Mouse (Mus musculus): ENCODE results near the gene C1ql3. TPM values are rescaled to one million over a fixed set of nuclear protein-coding genes. Genes with fewer than 3 reads are reported as not detected.

The C1ql3 gene
- polyA plus RNA-seq, 1 experiment = 0.04 TPM

GRCm38 (mm10) chr2:13018382-13018781 lies 6.8 kb upstream of the C1ql3 start:
- no peak for DNase-seq (ENCODE audit: low read depth in 1 of 2, low spot score in 2 of 2)
- 70% methylated on average over 5 of the region's 5 CpGs for WGBS
- Histone ChIP-seq H3K4me3 (ENCODE audit: extremely low read depth, insufficient read depth, insufficient read length) (no peak overlapping the region), H3K27ac (ENCODE audit: insufficient read depth, low read length) (no peak overlapping the region), H3K27me3 (ENCODE audit: control insufficient read depth, insufficient read depth, low read length) (no peaks in the 10 kb centered on the region), H3K4me1 (ENCODE audit: control insufficient read depth, insufficient read depth, insufficient read length) (no peaks in the 10 kb centered on the region), H3K36me3 (ENCODE audit: control insufficient read depth, insufficient read depth, low read length) (no peaks in the 10 kb centered on the region)
- no peak for TF ChIP-seq POLR2A (IDR thresholded peaks at IDR 0.05; ENCODE audit: low read depth, low read length)
- TF ChIP-seq CTCF (IDR thresholded peaks at IDR 0.05; ENCODE audit: extremely low read depth, insufficient read depth, insufficient read length, insufficient replicate concordance) = no peak

- Histone ChIP-seq H3K27me3 (ENCODE audit: control insufficient read depth, insufficient read depth, low read length) (peaks cover 16% of the 10 kb centered on the region), H3K4me1 (ENCODE audit: control insufficient read depth, insufficient read depth, insufficient read length) (peaks cover 8% of the 10 kb centered on the region), H3K36me3 (ENCODE audit: control insufficient read depth, insufficient read depth, low read length) (no peaks in the 10 kb centered on the region), H3K4me3 (ENCODE audit: extremely low read depth, insufficient read depth, insufficient read length) (no peak overlapping the region), H3K27ac (ENCODE audit: insufficient read depth, low read length) (no peak overlapping the region)
- whole genome bisulfite sequencing = 65% methylated on average over 3 of the region's 3 CpGs
- DNase-seq (ENCODE audit: low read depth in 1 of 2, low spot score in 2 of 2) = no peak
- TF ChIP-seq CTCF (IDR thresholded peaks at IDR 0.05; ENCODE audit: extremely low read depth, insufficient read depth, insufficient read length, insufficient replicate concordance) = no peak
Measured at GRCm38 (mm10) chr2:13011973-13012372, 367 bp upstream of the C1ql3 start.

GRCm38 (mm10) chr2:13010460-13011341 lies 905 bp downstream of the C1ql3 start:
- H3K4me3 ChIP-seq (ENCODE audit: extremely low read depth, insufficient read depth, insufficient read length) = peak overlapping the region; percentile 39; the same call in 1 of the 2 replicates

GRCm38 (mm10) chr2:13010030-13010459 lies 1.6 kb downstream of the C1ql3 start:
- H3K4me1 ChIP-seq (ENCODE audit: control insufficient read depth, insufficient read depth, insufficient read length) = peaks cover 8% of the 10 kb centered on the region
- no peak for TF ChIP-seq POLR2A (IDR thresholded peaks at IDR 0.05; ENCODE audit: low read depth, low read length)
- TF ChIP-seq CTCF (IDR thresholded peaks at IDR 0.05; ENCODE audit: extremely low read depth, insufficient read depth, insufficient read length, insufficient replicate concordance) = no peak
- 10% methylated on average over 31 of the region's 31 CpGs for WGBS

More at GRCm38 (mm10) chr2:13010460-13011341, 905 bp downstream of the C1ql3 start:
- no peaks in the 10 kb centered on the region for H3K36me3 ChIP-seq (ENCODE audit: control insufficient read depth, insufficient read depth, low read length)
- H3K4me1 ChIP-seq (ENCODE audit: control insufficient read depth, insufficient read depth, insufficient read length) = peaks cover 8% of the 10 kb centered on the region
- H3K27ac ChIP-seq (ENCODE audit: insufficient read depth, low read length) = no peak overlapping the region
- H3K27me3 ChIP-seq (ENCODE audit: control insufficient read depth, insufficient read depth, low read length) = peaks cover 16% of the 10 kb centered on the region
- peak in 1 of 2 experiments; percentile 4 for DNase-seq (ENCODE audit: low read depth in 1 of 2, low spot score in 2 of 2)
- no peak for TF ChIP-seq CTCF (IDR thresholded peaks at IDR 0.05; ENCODE audit: extremely low read depth, insufficient read depth, insufficient read length, insufficient replicate concordance)
- TF ChIP-seq POLR2A (IDR thresholded peaks at IDR 0.05; ENCODE audit: low read depth, low read length) = no peak
- WGBS = 3% methylated on average over 67 of the region's 75 CpGs

GRCm38 (mm10) chr2:13009261-13009972 lies 2.2 kb downstream of the C1ql3 start:
- Histone ChIP-seq H3K27me3 (ENCODE audit: control insufficient read depth, insufficient read depth, low read length) (peaks cover 16% of the 10 kb centered on the region), H3K4me1 (ENCODE audit: control insufficient read depth, insufficient read depth, insufficient read length) (peaks cover 8% of the 10 kb centered on the region), H3K27ac (ENCODE audit: insufficient read depth, low read length) (no peak overlapping the region), H3K4me3 (ENCODE audit: extremely low read depth, insufficient read depth, insufficient read length) (no peak overlapping the region), H3K36me3 (ENCODE audit: control insufficient read depth, insufficient read depth, low read length) (no peaks in the 10 kb centered on the region)
- no peak for TF ChIP-seq POLR2A (IDR thresholded peaks at IDR 0.05; ENCODE audit: low read depth, low read length)
- TF ChIP-seq CTCF (IDR thresholded peaks at IDR 0.05; ENCODE audit: extremely low read depth, insufficient read depth, insufficient read length, insufficient replicate concordance) = no peak
- WGBS = 33% methylated on average over 18 of the region's 18 CpGs
- DNase-seq (ENCODE audit: low read depth in 1 of 2, low spot score in 2 of 2) = no peak

More at GRCm38 (mm10) chr2:13010030-13010459, 1.6 kb downstream of the C1ql3 start:
- DNase-seq (ENCODE audit: low read depth in 1 of 2, low spot score in 2 of 2) = peak in 1 of 2 experiments; percentile 3
- Histone ChIP-seq H3K27me3 (ENCODE audit: control insufficient read depth, insufficient read depth, low read length) (peaks cover 16% of the 10 kb centered on the region), H3K4me3 (ENCODE audit: extremely low read depth, insufficient read depth, insufficient read length) (peak overlapping the region; percentile 33; the same call in 1 of the 2 replicates), H3K36me3 (ENCODE audit: control insufficient read depth, insufficient read depth, low read length) (no peaks in the 10 kb centered on the region), H3K27ac (ENCODE audit: insufficient read depth, low read length) (no peak overlapping the region)

- no peak overlapping the region for H3K4me3 ChIP-seq (ENCODE audit: extremely low read depth, insufficient read depth, insufficient read length)
- H3K27ac ChIP-seq (ENCODE audit: insufficient read depth, low read length) = no peak overlapping the region
- peaks cover 16% of the 10 kb centered on the region for H3K27me3 ChIP-seq (ENCODE audit: control insufficient read depth, insufficient read depth, low read length)
- DNase-seq (ENCODE audit: low read depth in 1 of 2, low spot score in 2 of 2) = no peak
- no peak for TF ChIP-seq CTCF (IDR thresholded peaks at IDR 0.05; ENCODE audit: extremely low read depth, insufficient read depth, insufficient read length, insufficient replicate concordance)
- no peak for TF ChIP-seq POLR2A (IDR thresholded peaks at IDR 0.05; ENCODE audit: low read depth, low read length)
- H3K4me1 ChIP-seq (ENCODE audit: control insufficient read depth, insufficient read depth, insufficient read length) = peaks cover 8% of the 10 kb centered on the region
- H3K36me3 ChIP-seq (ENCODE audit: control insufficient read depth, insufficient read depth, low read length) = no peaks in the 10 kb centered on the region
- WGBS = 89% methylated on average over 1 of the region's 1 CpGs
Measured at GRCm38 (mm10) chr2:13008433-13008832, 3.2 kb downstream of the C1ql3 start.

All from spleen, adult 2 months (tissue).